Mouse (Mus musculus) C2C12 (cell line): ENCODE data around the gene Myadm. TPM values are rescaled to one million over a fixed set of nuclear protein-coding genes. Genes with fewer than 3 reads are reported as not detected.

Experiments
- H3K27me3 ChIP-seq: one replicate; pipeline ENCODE4 v1.6.1; 2011; ENCODE audit not compliant: control insufficient read depth, insufficient read depth, insufficient read length
- H3K36me3 ChIP-seq: one replicate; pipeline ENCODE4 v1.6.1; 2011; ENCODE audit not compliant: control insufficient read depth, insufficient read depth
- H3K4me3 ChIP-seq: one replicate; pipeline ENCODE4 v1.5.1; 2011; ENCODE audit warnings: mild to moderate bottlenecking, control low read depth; ENCODE audit not compliant: poor library complexity, insufficient read depth, severe bottlenecking
- H3K79me2 ChIP-seq: one replicate; pipeline ENCODE4 v1.6.1; 2011; ENCODE audit not compliant: control insufficient read depth, insufficient read depth
- H3K79me3 ChIP-seq: one replicate; pipeline ENCODE4 v1.6.1; 2011; ENCODE audit warnings: low read depth, control low read depth
- H3ac ChIP-seq: one replicate; pipeline ENCODE3; 2011; ENCODE audit warnings: low read depth; ENCODE audit not compliant: control insufficient read depth, insufficient read length
- CEBPB ChIP-seq: IDR thresholded peaks from one replicate; pipeline ENCODE4 v1.6.1; 2011; ENCODE audit warnings: low read depth, mild to moderate bottlenecking, control low read depth, moderate library complexity
- CTCF ChIP-seq: IDR thresholded peaks from one replicate; pipeline ENCODE4 v1.5.1; 2011; ENCODE audit not compliant: control insufficient read depth, insufficient read depth, insufficient read length
- FOSL1 ChIP-seq: IDR thresholded peaks from one replicate; pipeline ENCODE4 v1.8.0; 2011; ENCODE audit warnings: mild to moderate bottlenecking, low read length; ENCODE audit not compliant: poor library complexity, insufficient read depth, severe bottlenecking
- MAX ChIP-seq: IDR thresholded peaks from one replicate; pipeline ENCODE4 v1.6.1; 2011; ENCODE audit warnings: mild to moderate bottlenecking, control low read depth
- MYOD1 ChIP-seq: IDR thresholded peaks from one replicate; pipeline ENCODE4 v1.6.1; 2011; ENCODE audit warnings: low read depth; ENCODE audit not compliant: control insufficient read depth, insufficient read length
- MYOG ChIP-seq: IDR thresholded peaks from one replicate; pipeline ENCODE4 v1.6.1; 2011; ENCODE audit not compliant: control insufficient read depth, insufficient read length; ENCODE audit errors: extremely low read depth
- USF1 ChIP-seq: IDR thresholded peaks from one replicate; pipeline ENCODE4 v1.6.1; 2011; ENCODE audit warnings: low read depth, mild to moderate bottlenecking, control low read depth, moderate library complexity
- polyA plus RNA-seq: library from polyadenylated mRNA; unstranded; fragments of >200 nt; fragmentation: generic; extraction: Trizol; gene quantifications from one replicate; pipeline ENCODE4 v1.2.1, GENCODE M21; 2012; ENCODE audit warnings: missing spikeins

Myadm gene
- polyA plus RNA-seq, 1 experiment, result 157 TPM

- no peak for TF ChIP-seq MYOD1
- no peak for TF ChIP-seq CEBPB
- TF ChIP-seq MAX, result no peak
- TF ChIP-seq MYOG, result no peak
- no peak for TF ChIP-seq USF1
- TF ChIP-seq CTCF, result no peak
- no peaks in the 10 kb centered on the region for H3K79me3 ChIP-seq
- H3K27me3 ChIP-seq, result no peaks in the 10 kb centered on the region
- H3K36me3 ChIP-seq, result no peaks in the 10 kb centered on the region
- H3K4me3 ChIP-seq, result no peak overlapping the region
- H3K79me2 ChIP-seq, result no peaks in the 10 kb centered on the region
- H3ac ChIP-seq, result no peak overlapping the region
These were observed 24.4 kb upstream of the Myadm start for GRCm38 (mm10) chr7:3264390-3265022.

GRCm38 (mm10) chr7:3265311-3265710 lies 23.6 kb upstream of the Myadm start:
- H3K4me3 ChIP-seq, result no peak overlapping the region
- TF ChIP-seq MYOG (no peak), CEBPB (no peak), CTCF (no peak), FOSL1 (no peak), USF1 (no peak), MAX (no peak), MYOD1 (no peak)
- no peaks in the 10 kb centered on the region for H3K79me2 ChIP-seq
- H3K79me3 ChIP-seq, result no peaks in the 10 kb centered on the region
- no peaks in the 10 kb centered on the region for H3K36me3 ChIP-seq
- no peaks in the 10 kb centered on the region for H3K27me3 ChIP-seq
- no peak overlapping the region for H3ac ChIP-seq

DNA sequence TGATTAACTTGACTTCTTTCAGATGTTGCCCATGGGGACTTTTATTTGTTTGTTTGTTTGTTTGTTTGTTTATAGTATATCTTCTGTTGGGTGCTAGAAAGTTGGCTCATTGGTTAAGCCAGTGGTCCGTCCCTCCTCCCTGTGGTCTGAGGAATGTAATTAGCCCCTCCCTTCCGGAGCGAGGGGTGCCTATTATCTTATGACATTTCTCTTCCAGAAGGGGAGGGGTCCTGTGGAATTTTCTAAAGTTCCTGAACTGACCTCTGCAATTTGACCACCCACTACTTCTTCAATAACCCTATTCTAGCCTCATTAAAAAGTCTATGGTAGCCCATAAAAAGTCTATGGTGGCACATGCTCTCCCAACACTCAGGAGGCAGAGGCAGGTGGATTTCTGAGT lies 21.6 kb upstream of the Myadm start:
- TF ChIP-seq CEBPB (no peak), FOSL1 (no peak), USF1 (no peak), MAX (no peak), MYOG (no peak), CTCF (no peak), MYOD1 (no peak)

DNA sequence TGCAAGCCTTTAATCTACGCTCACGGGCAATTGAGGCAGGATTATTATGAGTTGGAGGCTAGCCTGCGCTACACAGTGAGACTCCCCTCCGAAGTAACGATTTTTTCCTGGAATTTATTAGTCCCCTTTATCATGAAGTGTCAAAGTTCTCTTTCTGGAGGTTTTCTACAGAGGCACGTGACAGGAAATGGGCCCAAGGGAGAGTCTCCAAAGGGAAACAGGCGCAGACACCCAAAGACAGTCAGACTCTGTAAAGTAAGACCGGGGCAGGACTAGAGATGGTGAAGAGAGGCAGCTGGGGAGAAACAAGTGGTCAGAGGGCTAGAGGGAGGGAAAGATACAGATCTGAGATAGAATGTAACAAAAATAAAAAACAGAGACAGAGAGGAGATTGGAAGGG lies 21.0 kb upstream of the Myadm start:
- no peaks in the 10 kb centered on the region for H3K79me2 ChIP-seq
- no peak overlapping the region for H3ac ChIP-seq
- H3K27me3 ChIP-seq, result no peaks in the 10 kb centered on the region
- H3K79me3 ChIP-seq, result no peaks in the 10 kb centered on the region
- H3K36me3 ChIP-seq, result no peaks in the 10 kb centered on the region
- peak; percentile 72 for TF ChIP-seq USF1
- no peak for TF ChIP-seq CTCF
- no peak overlapping the region for H3K4me3 ChIP-seq

More for the DNA sequence above, 21.6 kb upstream of the Myadm start:
- H3ac ChIP-seq, result no peak overlapping the region
- H3K27me3 ChIP-seq, result no peaks in the 10 kb centered on the region
- H3K36me3 ChIP-seq, result no peaks in the 10 kb centered on the region
- H3K79me2 ChIP-seq, result no peaks in the 10 kb centered on the region
- H3K79me3 ChIP-seq, result no peaks in the 10 kb centered on the region
- H3K4me3 ChIP-seq, result no peak overlapping the region

GRCm38 (mm10) chr7:3268291-3268690 lies 20.6 kb upstream of the Myadm start:
- H3K36me3 ChIP-seq, result no peaks in the 10 kb centered on the region
- H3K79me2 ChIP-seq, result no peaks in the 10 kb centered on the region
- no peaks in the 10 kb centered on the region for H3K27me3 ChIP-seq
- no peak overlapping the region for H3K4me3 ChIP-seq
- TF ChIP-seq USF1 (no peak), CEBPB (no peak), MYOD1 (no peak), FOSL1 (no peak), CTCF (no peak), MYOG (no peak), MAX (no peak)
- H3K79me3 ChIP-seq, result no peaks in the 10 kb centered on the region
- H3ac ChIP-seq, result no peak overlapping the region

DNA sequence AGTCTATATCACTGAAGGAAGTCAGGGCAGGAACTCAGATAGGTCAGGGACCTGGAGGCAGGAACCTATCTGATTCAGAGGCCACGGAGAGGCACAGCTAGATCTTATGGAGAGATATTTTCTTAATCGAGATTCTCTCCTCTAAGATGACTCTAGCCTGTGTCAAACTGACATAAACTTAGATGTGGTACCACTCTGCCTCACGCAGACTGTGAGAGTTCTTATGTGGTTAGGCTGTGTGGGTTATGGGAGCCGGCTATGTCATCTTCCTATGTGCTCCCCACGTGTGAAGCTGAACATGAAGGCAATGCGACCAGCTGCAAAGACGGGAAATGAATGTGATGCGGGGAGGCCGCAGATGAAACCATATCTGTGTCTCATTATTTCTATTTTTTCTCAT lies 16.7 kb upstream of the Myadm start:
- peaks cover 10% of the 10 kb centered on the region for H3K79me2 ChIP-seq
- H3K79me3 ChIP-seq, result peaks cover 2% of the 10 kb centered on the region
- no peak overlapping the region for H3ac ChIP-seq
- TF ChIP-seq MAX, result no peak
- no peaks in the 10 kb centered on the region for H3K36me3 ChIP-seq
- no peak overlapping the region for H3K4me3 ChIP-seq
- no peaks in the 10 kb centered on the region for H3K27me3 ChIP-seq
